Mouse (Mus musculus) neural tube, embryonic 15.5 days (tissue): ENCODE data around the gene Fbxo30. TPM values are rescaled to one million over a fixed set of nuclear protein-coding genes. Genes with fewer than 3 reads are reported as not detected.
"Not testable (repeated sequence)": the region's sequence is repeated elsewhere in the genome, so short reads cannot be mapped to it uniquely, and the experiment has no call there.

ENCODE experiments used
- ATAC-seq: fragments of 200-750 bp; cut with Nextera tagmentation; 2 replicates; pipeline ENCODE4 v1.8.0; 2017; ENCODE audit warnings: mild to moderate bottlenecking, moderate TSS enrichment, moderate library complexity; ENCODE audit not compliant: low FRiP score
- H3K27ac ChIP-seq: fragments of 300-500 bp; sonication (generic); replicated peaks from 2 replicates; pipeline ENCODE4 v1.5.1; 2015; ENCODE audit warnings: mild to moderate bottlenecking, inconsistent platforms
- H3K27me3 ChIP-seq: fragments of 300-500 bp; sonication (generic); replicated peaks from 2 replicates; pipeline ENCODE4 v1.6.1; 2015; ENCODE audit warnings: inconsistent platforms
- H3K36me3 ChIP-seq: fragments of 300-500 bp; sonication (generic); 2 replicates; pipeline ENCODE4 v1.6.1; 2015; ENCODE audit warnings: inconsistent platforms
- H3K4me1 ChIP-seq: fragments of 300-500 bp; sonication (generic); 2 replicates; pipeline ENCODE4 v1.6.1; 2015; ENCODE audit warnings: inconsistent platforms
- H3K4me2 ChIP-seq: fragments of 300-500 bp; sonication (generic); 2 replicates; pipeline ENCODE4 v1.6.1; 2015; ENCODE audit warnings: inconsistent platforms, mild to moderate bottlenecking, moderate library complexity
- H3K4me3 ChIP-seq: fragments of 300-500 bp; sonication (generic); replicated peaks from 2 replicates; pipeline ENCODE4 v1.5.1; 2015; ENCODE audit warnings: mild to moderate bottlenecking, inconsistent platforms
- H3K9ac ChIP-seq: fragments of 300-500 bp; sonication (generic); replicated peaks from 2 replicates; pipeline ENCODE4 v1.6.1; 2015; ENCODE audit warnings: mild to moderate bottlenecking, inconsistent platforms
- H3K9me3 ChIP-seq: fragments of 300-500 bp; sonication (generic); replicated peaks from 2 replicates; pipeline ENCODE4 v1.6.1; 2016; ENCODE audit warnings: inconsistent platforms
- WGBS: fragments of 180-500 bp; shearing (Covaris S2); methylation state at CpG from one replicate; pipeline ENCODE4 v1.1.7; 2015; ENCODE audit warnings: mixed read lengths; 5-methylcytosine and 5-hydroxymethylcytosine counted together
- polyA plus RNA-seq: library from polyadenylated mRNA; unstranded; fragments of >200 nt; fragmentation: Nextera tagmentation; extraction: Ambion mirVana; gene quantifications from 2 replicates; pipeline ENCODE4 v1.2.1, GENCODE M21; 2015

Fbxo30 gene
- polyA plus RNA-seq, 1 experiment from 2014 or later = 16.9 TPM

- no peaks in the 10 kb centered on the region for H3K36me3 ChIP-seq
- under 1% methylated on average over 54 of the region's 68 CpGs for WGBS
- peak; percentile 53 for ATAC-seq
Observed at GRCm38 (mm10) chr10:11281498-11282305, 572 bp downstream of the Fbxo30 start.

GRCm38 (mm10) chr10:11282306-11282631 lies 1.1 kb downstream of the Fbxo30 start:
- WGBS = under 1% methylated on average over 4 of the region's 4 CpGs
- no peak for ATAC-seq
- no peaks in the 10 kb centered on the region for H3K36me3 ChIP-seq

More at GRCm38 (mm10) chr10:11281498-11282305, 572 bp downstream of the Fbxo30 start:
- Histone ChIP-seq H3K4me1 (peaks cover 13% of the 10 kb centered on the region), H3K4me3 (peak overlapping the region; percentile 97), H3K27ac (peak overlapping the region; percentile 98), H3K27me3 (no peaks in the 10 kb centered on the region), H3K9me3 (no peaks in the 10 kb centered on the region), H3K4me2 (peak overlapping the region; percentile 81), H3K9ac (peak overlapping the region; percentile 86)

GRCm38 (mm10) chr10:11298418-11298817 lies 17.3 kb downstream of the Fbxo30 start:
- Histone ChIP-seq H3K4me2 (no peak overlapping the region), H3K4me3 (no peak overlapping the region), H3K9ac (no peak overlapping the region), H3K9me3 (no peaks in the 10 kb centered on the region), H3K27ac (no peak overlapping the region), H3K4me1 (peaks cover 3% of the 10 kb centered on the region; the same call in 1 of the 2 replicates), H3K27me3 (no peaks in the 10 kb centered on the region), H3K36me3 (no peaks in the 10 kb centered on the region)
- WGBS = 95% methylated on average over 6 of the region's 6 CpGs
- ATAC-seq = no peak

More at GRCm38 (mm10) chr10:11282306-11282631, 1.1 kb downstream of the Fbxo30 start:
- 0 out of 2 replicates have a peak overlapping the region, but pooled peaks have one; percentile 98 for H3K27ac ChIP-seq
- H3K27me3 ChIP-seq = no peaks in the 10 kb centered on the region
- peak overlapping the region; percentile 97 for H3K4me3 ChIP-seq
- peak overlapping the region; percentile 81 for H3K4me2 ChIP-seq
- no peaks in the 10 kb centered on the region for H3K9me3 ChIP-seq
- peak overlapping the region; percentile 86 for H3K9ac ChIP-seq
- H3K4me1 ChIP-seq = peaks cover 13% of the 10 kb centered on the region

GRCm38 (mm10) chr10:11305365-11306053 lies 24.4 kb downstream of the Fbxo30 start:
- 0 out of 2 replicates have a peak, but pooled peaks cover 2% of the 10 kb centered on the region for H3K4me1 ChIP-seq
- no peak overlapping the region for H3K4me3 ChIP-seq
- H3K27me3 ChIP-seq = no peaks in the 10 kb centered on the region
- no peak overlapping the region for H3K27ac ChIP-seq
- 84% methylated on average over 9 of the region's 9 CpGs for WGBS
- no peaks in the 10 kb centered on the region for H3K36me3 ChIP-seq
- H3K9ac ChIP-seq = no peak overlapping the region
- H3K4me2 ChIP-seq = no peak overlapping the region
- no peaks in the 10 kb centered on the region for H3K9me3 ChIP-seq
- no peak for ATAC-seq

GRCm38 (mm10) chr10:11306054-11306367 lies 24.9 kb downstream of the Fbxo30 start:
- no peaks in the 10 kb centered on the region for H3K9me3 ChIP-seq
- H3K27me3 ChIP-seq = no peaks in the 10 kb centered on the region
- no peak overlapping the region for H3K27ac ChIP-seq
- H3K9ac ChIP-seq = no peak overlapping the region
- 0 out of 2 replicates have a peak, but pooled peaks cover 2% of the 10 kb centered on the region for H3K4me1 ChIP-seq
- WGBS = 45% methylated on average over 2 of the region's 2 CpGs
- no peak overlapping the region for H3K4me3 ChIP-seq
- no peaks in the 10 kb centered on the region for H3K36me3 ChIP-seq
- H3K4me2 ChIP-seq = no peak overlapping the region
- no peak for ATAC-seq

GRCm38 (mm10) chr10:11309866-11310265 lies 28.7 kb downstream of the Fbxo30 start:
- no peaks in the 10 kb centered on the region for H3K9me3 ChIP-seq
- ATAC-seq = no peak
- H3K4me3 ChIP-seq = no peak overlapping the region
- H3K4me2 ChIP-seq = no peak overlapping the region
- no peak overlapping the region for H3K27ac ChIP-seq
- no peaks in the 10 kb centered on the region for H3K27me3 ChIP-seq
- no peaks in the 10 kb centered on the region for H3K36me3 ChIP-seq
- H3K4me1 ChIP-seq = 0 out of 2 replicates have a peak, but pooled peaks cover 2% of the 10 kb centered on the region
- no peak overlapping the region for H3K9ac ChIP-seq
- WGBS = 86% methylated on average over 1 of the region's 1 CpGs

- no peak overlapping the region for H3K4me2 ChIP-seq
- no peak overlapping the region for H3K9ac ChIP-seq
- ATAC-seq = no peak
- 0 out of 2 replicates have a peak, but pooled peaks cover 2% of the 10 kb centered on the region for H3K4me1 ChIP-seq
- H3K4me3 ChIP-seq = no peak overlapping the region
- no peaks in the 10 kb centered on the region for H3K27me3 ChIP-seq
- H3K36me3 ChIP-seq = no peaks in the 10 kb centered on the region
- no peaks in the 10 kb centered on the region for H3K9me3 ChIP-seq
- H3K27ac ChIP-seq = no peak overlapping the region
Observed at GRCm38 (mm10) chr10:11310481-11310880, 29.4 kb downstream of the Fbxo30 start.

GRCm38 (mm10) chr10:11317856-11318454 lies 36.8 kb downstream of the Fbxo30 start:
- not testable (repeated sequence) for H3K27me3 ChIP-seq, H3K4me2 ChIP-seq, ATAC-seq, H3K36me3 ChIP-seq, H3K4me3 ChIP-seq, H3K27ac ChIP-seq, H3K9me3 ChIP-seq, H3K9ac ChIP-seq, H3K4me1 ChIP-seq

GRCm38 (mm10) chr10:11319446-11319970 lies 38.4 kb downstream of the Fbxo30 start:
- no peak overlapping the region for H3K4me3 ChIP-seq
- no peak overlapping the region for H3K9ac ChIP-seq
- 78% methylated on average over 1 of the region's 1 CpGs for WGBS
- H3K9me3 ChIP-seq = no peaks in the 10 kb centered on the region
- ATAC-seq = no peak
- H3K4me2 ChIP-seq = no peak overlapping the region
- H3K4me1 ChIP-seq = no peaks in the 10 kb centered on the region
- no peaks in the 10 kb centered on the region for H3K36me3 ChIP-seq
- no peaks in the 10 kb centered on the region for H3K27me3 ChIP-seq
- H3K27ac ChIP-seq = no peak overlapping the region

- Histone ChIP-seq H3K9me3 (no peaks in the 10 kb centered on the region), H3K4me2 (no peak overlapping the region), H3K9ac (no peak overlapping the region), H3K27me3 (no peaks in the 10 kb centered on the region), H3K27ac (no peak overlapping the region), H3K4me1 (no peaks in the 10 kb centered on the region), H3K36me3 (no peaks in the 10 kb centered on the region), H3K4me3 (no peak overlapping the region)
- WGBS = 91% methylated on average over 7 of the region's 7 CpGs
- no peak for ATAC-seq
Observed at GRCm38 (mm10) chr10:11322316-11322715, 41.2 kb downstream of the Fbxo30 start.

- no peaks in the 10 kb centered on the region for H3K27me3 ChIP-seq
- no peak for ATAC-seq
- H3K36me3 ChIP-seq = no peaks in the 10 kb centered on the region
- H3K9me3 ChIP-seq = no peaks in the 10 kb centered on the region
- H3K4me2 ChIP-seq = no peak overlapping the region
- no peak overlapping the region for H3K9ac ChIP-seq
- H3K4me1 ChIP-seq = no peaks in the 10 kb centered on the region
- no peak overlapping the region for H3K27ac ChIP-seq
- H3K4me3 ChIP-seq = no peak overlapping the region
- 77% methylated on average over 4 of the region's 4 CpGs for WGBS
Observed at GRCm38 (mm10) chr10:11323202-11323898, 42.2 kb downstream of the Fbxo30 start.
